Mouse (Mus musculus): ENCODE data around the gene Baiap2l2. TPM values are rescaled to one million over a fixed set of nuclear protein-coding genes. Genes with fewer than 3 reads are reported as not detected.

The Baiap2l2 gene
- total RNA-seq (2014; fragmentation: Nextera tagmentation) (not detected in 2 replicates), total RNA-seq (2017) (not detected in 2 replicates)

- ATAC-seq (replicated peaks; ENCODE audit: poor library complexity, severe bottlenecking): no peak
These were observed at the start of gene Baiap2l2 for GRCm38 (mm10) chr15:79285399-79285798. Gene Baiap2l2 (minus strand): TSS chr15:79285537.

GRCm38 (mm10) chr15:79333409-79333808 is 48.1 kb upstream of the Baiap2l2 start:
- ATAC-seq (replicated peaks; ENCODE audit: poor library complexity, severe bottlenecking): peak; percentile 41; the same call in 1 of the 2 replicates

GRCm38 (mm10) chr15:79330521-79330920 is 45.2 kb upstream of the Baiap2l2 start:
- no peak for ATAC-seq (replicated peaks; ENCODE audit: poor library complexity, severe bottlenecking)

- no peak for ATAC-seq (replicated peaks; ENCODE audit: poor library complexity, severe bottlenecking)
These were observed 44.6 kb upstream of the Baiap2l2 start for GRCm38 (mm10) chr15:79329979-79330363.

- ATAC-seq (replicated peaks; ENCODE audit: poor library complexity, severe bottlenecking): no peak
These were observed 44.1 kb upstream of the Baiap2l2 start for GRCm38 (mm10) chr15:79329346-79329978.

- no peak for ATAC-seq (replicated peaks; ENCODE audit: poor library complexity, severe bottlenecking)
These were observed 43.6 kb upstream of the Baiap2l2 start for GRCm38 (mm10) chr15:79328939-79329275.

GRCm38 (mm10) chr15:79328058-79328938 is 43.0 kb upstream of the Baiap2l2 start, which contains the start of gene Pla2g6:
Gene Pla2g6 (minus strand): TSS chr15:79328390.
- ATAC-seq (replicated peaks; ENCODE audit: poor library complexity, severe bottlenecking): peak; percentile 81

GRCm38 (mm10) chr15:79326971-79327961 is 41.9 kb upstream of the Baiap2l2 start:
- ATAC-seq (replicated peaks; ENCODE audit: poor library complexity, severe bottlenecking): peak; percentile 17

GRCm38 (mm10) chr15:79326264-79326663 is 40.9 kb upstream of the Baiap2l2 start:
- ATAC-seq (replicated peaks; ENCODE audit: poor library complexity, severe bottlenecking): no peak

- no peak for ATAC-seq (replicated peaks; ENCODE audit: poor library complexity, severe bottlenecking)
These were observed 40.4 kb upstream of the Baiap2l2 start for GRCm38 (mm10) chr15:79325742-79326141.

GRCm38 (mm10) chr15:79324373-79324772 is 39.0 kb upstream of the Baiap2l2 start:
- ATAC-seq (replicated peaks; ENCODE audit: poor library complexity, severe bottlenecking): no peak

GRCm38 (mm10) chr15:79323791-79324155 is 38.4 kb upstream of the Baiap2l2 start:
- ATAC-seq (replicated peaks; ENCODE audit: poor library complexity, severe bottlenecking): no peak

GRCm38 (mm10) chr15:79322991-79323790 is 37.9 kb upstream of the Baiap2l2 start:
- peak; percentile 60 for ATAC-seq (replicated peaks; ENCODE audit: poor library complexity, severe bottlenecking)

- ATAC-seq (replicated peaks; ENCODE audit: poor library complexity, severe bottlenecking): no peak
These were observed 37.1 kb upstream of the Baiap2l2 start for GRCm38 (mm10) chr15:79322281-79322990.

GRCm38 (mm10) chr15:79321733-79322190 is 36.4 kb upstream of the Baiap2l2 start:
- no peak for ATAC-seq (replicated peaks; ENCODE audit: poor library complexity, severe bottlenecking)

- no peak for ATAC-seq (replicated peaks; ENCODE audit: poor library complexity, severe bottlenecking)
These were observed 28.6 kb upstream of the Baiap2l2 start for GRCm38 (mm10) chr15:79313848-79314369.

- ATAC-seq (replicated peaks; ENCODE audit: poor library complexity, severe bottlenecking): no peak
These were observed 22.5 kb upstream of the Baiap2l2 start for GRCm38 (mm10) chr15:79307861-79308260.

- ATAC-seq (replicated peaks; ENCODE audit: poor library complexity, severe bottlenecking): no peak
These were observed 20.8 kb upstream of the Baiap2l2 start for GRCm38 (mm10) chr15:79306043-79306637.

Measured in granulocyte monocyte progenitor cell, adult 5-6 weeks (primary cell).